Mouse (Mus musculus): Measurements from ENCODE around the gene Thada. TPM values are rescaled to one million over a fixed set of nuclear protein-coding genes. Genes with fewer than 3 reads are reported as not detected.
A peak's percentile ranks its signal among the peaks of the same experiment; 100 is the strongest.
"Not testable (repeated sequence)": the region's sequence is repeated elsewhere in the genome, so short reads cannot be mapped to it uniquely, and the experiment has no call there.

Thada gene
- polyA plus RNA-seq, 1 experiment from 2014 or later = 10.3 TPM

GRCm38 (mm10) chr17:84243759-84244158, 222.2 kb downstream of the Thada start:
- WGBS = 94% methylated on average over 6 of the region's 6 CpGs
- DNase-seq (ENCODE audit: low spot score) = no peak
- Histone ChIP-seq H3K27me3 (ENCODE audit: low read depth, poor library complexity, severe bottlenecking) (no peaks in the 10 kb centered on the region), H3K36me3 (peaks cover 25% of the 10 kb centered on the region), H3K4me3 (no peak overlapping the region), H3K27ac (replicated peaks) (no peak overlapping the region), H3K4me1 (no peaks in the 10 kb centered on the region), H3K9me3 (replicated peaks) (peaks cover 6% of the 10 kb centered on the region; the same call in 1 of the 2 replicates)

DNA sequence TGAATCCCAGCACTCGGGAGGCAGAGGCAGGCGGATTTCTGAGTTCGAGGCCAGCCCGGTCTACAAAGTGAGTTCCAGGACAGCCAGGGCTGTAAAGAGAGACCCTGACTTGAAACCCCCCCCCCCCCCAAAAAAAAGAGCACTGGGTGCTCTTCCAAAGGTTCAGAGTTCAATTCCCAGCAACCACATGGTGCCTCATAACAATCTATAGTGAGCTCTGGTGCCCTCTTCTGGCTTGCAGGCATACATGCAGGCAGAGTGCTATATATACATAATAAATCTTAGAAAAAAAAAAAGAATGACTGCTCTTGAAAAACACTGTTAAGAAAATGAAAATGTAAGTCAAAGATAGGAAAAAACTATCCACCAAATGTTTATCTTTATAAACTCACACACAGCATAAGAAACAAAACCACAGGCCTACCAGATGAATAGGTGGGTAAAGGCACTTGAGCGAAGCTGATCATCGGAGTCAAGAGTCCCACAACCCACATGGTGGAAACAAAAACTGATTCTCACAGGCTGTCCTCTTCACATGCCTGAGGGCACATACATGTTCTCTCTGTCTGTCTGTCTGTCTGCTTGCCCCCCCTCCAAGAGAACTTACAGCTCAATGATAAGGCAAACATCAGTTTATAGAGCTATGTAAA, 224.6 kb downstream of the Thada start:
- no peak overlapping the region for H3K27ac ChIP-seq (replicated peaks)
- H3K9me3 ChIP-seq (replicated peaks) = peaks cover 6% of the 10 kb centered on the region; the same call in 1 of the 2 replicates
- WGBS = 98% methylated on average over 6 of the region's 6 CpGs
- peaks cover 21% of the 10 kb centered on the region for H3K36me3 ChIP-seq
- DNase-seq (ENCODE audit: low spot score) = no peak
- H3K4me3 ChIP-seq = no peak overlapping the region
- no peaks in the 10 kb centered on the region for H3K27me3 ChIP-seq (ENCODE audit: low read depth, poor library complexity, severe bottlenecking)
- H3K4me1 ChIP-seq = no peaks in the 10 kb centered on the region

GRCm38 (mm10) chr17:84239679-84240292, 226.2 kb downstream of the Thada start:
- H3K27me3 ChIP-seq (ENCODE audit: low read depth, poor library complexity, severe bottlenecking) = no peaks in the 10 kb centered on the region
- no peak overlapping the region for H3K4me3 ChIP-seq
- H3K4me1 ChIP-seq = no peaks in the 10 kb centered on the region
- DNase-seq (ENCODE audit: low spot score) = no peak
- H3K27ac ChIP-seq (replicated peaks) = no peak overlapping the region
- H3K9me3 ChIP-seq (replicated peaks) = peaks cover 6% of the 10 kb centered on the region; the same call in 1 of the 2 replicates
- peaks cover 16% of the 10 kb centered on the region for H3K36me3 ChIP-seq
- WGBS = 92% methylated on average over 2 of the region's 2 CpGs

- WGBS = 95% methylated on average over 1 of the region's 1 CpGs
- H3K9me3 ChIP-seq (replicated peaks) = peaks cover 6% of the 10 kb centered on the region; the same call in 1 of the 2 replicates
- DNase-seq (ENCODE audit: low spot score) = no peak
- H3K4me1 ChIP-seq = no peaks in the 10 kb centered on the region
- H3K36me3 ChIP-seq = peaks cover 13% of the 10 kb centered on the region; the same call in 1 of the 2 replicates
- no peaks in the 10 kb centered on the region for H3K27me3 ChIP-seq (ENCODE audit: low read depth, poor library complexity, severe bottlenecking)
- H3K27ac ChIP-seq (replicated peaks) = no peak overlapping the region
- no peak overlapping the region for H3K4me3 ChIP-seq
Measured at GRCm38 (mm10) chr17:84238174-84238573, 227.8 kb downstream of the Thada start.

GRCm38 (mm10) chr17:84236781-84237557, 229.0 kb downstream of the Thada start:
- Histone ChIP-seq H3K27me3 (ENCODE audit: low read depth, poor library complexity, severe bottlenecking) (no peaks in the 10 kb centered on the region), H3K4me3 (no peak overlapping the region), H3K9me3 (replicated peaks) (peaks cover 6% of the 10 kb centered on the region; the same call in 1 of the 2 replicates), H3K4me1 (no peaks in the 10 kb centered on the region), H3K36me3 (peaks cover 15% of the 10 kb centered on the region; the same call in 1 of the 2 replicates), H3K27ac (replicated peaks) (no peak overlapping the region)
- no peak for DNase-seq (ENCODE audit: low spot score)
- WGBS = 92% methylated on average over 7 of the region's 7 CpGs

DNA sequence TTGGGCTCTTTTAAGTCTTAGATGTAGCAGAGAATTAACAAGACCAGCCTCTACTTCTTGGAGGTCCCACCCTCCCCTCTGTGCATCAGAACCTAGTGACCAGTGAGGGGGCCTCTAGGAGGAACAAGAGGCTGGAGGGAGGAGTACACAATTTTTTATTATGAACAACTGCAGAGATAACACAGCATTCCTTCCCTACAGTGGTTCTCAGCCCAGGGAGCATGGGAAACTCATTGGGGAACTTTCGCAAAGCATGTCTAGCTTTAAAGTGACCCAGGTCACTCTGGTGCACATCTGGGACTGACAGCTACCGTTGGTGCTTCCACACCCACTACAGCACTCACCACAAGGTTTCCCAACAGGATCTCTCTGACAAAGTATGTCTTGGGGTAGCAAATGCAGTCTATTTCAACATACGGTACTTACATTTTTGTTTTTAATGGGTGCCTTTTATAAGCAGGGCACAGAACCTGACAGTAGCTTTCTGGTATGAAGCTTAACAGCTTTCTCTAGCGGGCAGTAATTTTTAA, 230.5 kb downstream of the Thada start:
- Histone ChIP-seq H3K36me3 (peaks cover 12% of the 10 kb centered on the region; the same call in 1 of the 2 replicates), H3K4me1 (no peaks in the 10 kb centered on the region), H3K9me3 (replicated peaks) (no peaks in the 10 kb centered on the region), H3K27me3 (ENCODE audit: low read depth, poor library complexity, severe bottlenecking) (no peaks in the 10 kb centered on the region), H3K27ac (replicated peaks) (0 out of 2 replicates have a peak overlapping the region, but pooled peaks have one; percentile 39), H3K4me3 (no peak overlapping the region)
- DNase-seq (ENCODE audit: low spot score) = no peak
- 93% methylated on average over 4 of the region's 4 CpGs for WGBS

DNA sequence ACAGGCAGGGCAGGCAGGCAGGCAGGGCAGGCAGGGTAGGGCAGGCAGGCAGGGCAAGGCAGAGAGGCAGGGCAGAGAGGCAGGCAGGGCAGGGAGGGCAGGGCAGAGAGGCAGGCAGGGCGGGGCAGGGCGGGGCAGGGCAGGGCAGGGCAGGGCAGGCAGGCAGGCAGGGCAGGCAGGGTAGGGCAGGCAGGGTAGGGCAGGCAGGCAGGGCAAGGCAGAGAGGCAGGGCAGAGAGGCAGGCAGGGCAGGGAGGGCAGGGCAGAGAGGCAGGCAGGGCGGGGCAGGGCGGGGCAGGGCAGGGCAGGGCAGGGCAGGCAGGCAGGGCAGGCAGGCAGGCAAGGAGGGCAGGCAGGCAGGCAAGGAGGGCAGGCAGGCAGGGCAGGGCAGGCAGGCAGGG, 231.2 kb downstream of the Thada start:
- H3K9me3 ChIP-seq (replicated peaks); DNase-seq (ENCODE audit: low spot score); H3K4me3 ChIP-seq; H3K27me3 ChIP-seq (ENCODE audit: low read depth, poor library complexity, severe bottlenecking); H3K4me1 ChIP-seq: not testable (repeated sequence)
- Histone ChIP-seq H3K27ac (replicated peaks) (0 out of 2 replicates have a peak overlapping the region, but pooled peaks have one; percentile 39), H3K36me3 (peaks cover 16% of the 10 kb centered on the region; the same call in 1 of the 2 replicates)
- WGBS = no CpG with 5 or more reads among the region's 4 CpGs

GRCm38 (mm10) chr17:84233758-84234157, 232.2 kb downstream of the Thada start:
- no peaks in the 10 kb centered on the region for H3K27me3 ChIP-seq (ENCODE audit: low read depth, poor library complexity, severe bottlenecking)
- no peak overlapping the region for H3K4me3 ChIP-seq
- no peaks in the 10 kb centered on the region for H3K4me1 ChIP-seq
- 92% methylated on average over 2 of the region's 2 CpGs for WGBS
- peaks cover 22% of the 10 kb centered on the region for H3K36me3 ChIP-seq
- no peak for DNase-seq (ENCODE audit: low spot score)
- no peaks in the 10 kb centered on the region for H3K9me3 ChIP-seq (replicated peaks)
- no peak overlapping the region for H3K27ac ChIP-seq (replicated peaks)

DNA sequence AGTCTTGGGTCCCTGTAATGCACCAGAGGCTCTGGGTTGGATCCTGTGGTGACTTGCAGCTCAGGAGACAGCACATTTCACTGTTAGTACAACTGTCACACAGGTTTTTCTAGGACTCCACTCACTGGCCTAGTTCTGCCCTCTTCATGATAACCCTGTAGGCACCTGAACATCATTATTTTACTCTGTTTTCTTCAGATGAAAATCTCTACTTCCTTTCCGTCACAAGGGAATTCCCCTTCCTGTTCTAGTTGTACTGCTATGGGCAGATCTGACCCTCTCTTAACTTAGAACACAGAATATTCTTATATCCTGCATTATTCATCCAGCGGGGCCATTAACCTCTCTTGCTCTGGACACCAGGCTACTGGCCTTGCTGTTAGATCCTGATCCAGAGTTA, 234.6 kb downstream of the Thada start:
- H3K36me3 ChIP-seq = peaks cover 40% of the 10 kb centered on the region

DNA sequence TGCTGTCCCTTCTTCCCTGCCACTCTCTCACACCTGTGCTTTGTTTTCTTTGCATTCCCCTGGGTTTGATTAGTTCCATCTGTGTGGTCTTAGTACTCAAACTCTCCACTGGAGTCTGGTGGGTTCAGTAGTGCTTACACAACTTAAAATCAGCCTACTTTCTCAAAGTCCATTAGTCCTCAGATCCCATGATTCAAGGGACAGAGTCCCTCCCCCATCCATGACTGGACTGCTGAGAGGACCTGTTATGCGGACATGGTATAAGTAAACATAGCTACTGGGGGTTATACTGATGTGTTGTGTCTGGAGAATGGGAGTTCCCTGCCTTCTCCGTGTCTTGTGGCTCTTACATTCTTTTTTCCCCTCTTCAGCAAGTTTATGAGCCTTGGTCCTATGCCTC, 237.8 kb downstream of the Thada start:
- Histone ChIP-seq H3K36me3 (peaks cover 63% of the 10 kb centered on the region), H3K4me3 (no peak overlapping the region), H3K27me3 (ENCODE audit: low read depth, poor library complexity, severe bottlenecking) (no peaks in the 10 kb centered on the region), H3K4me1 (no peaks in the 10 kb centered on the region), H3K9me3 (replicated peaks) (no peaks in the 10 kb centered on the region), H3K27ac (replicated peaks) (no peak overlapping the region)
- DNase-seq (ENCODE audit: low spot score) = no peak
- WGBS = 85% methylated on average over 2 of the region's 2 CpGs

More for the DNA sequence above, 234.6 kb downstream of the Thada start:
- DNase-seq (ENCODE audit: low spot score) = no peak
- no peaks in the 10 kb centered on the region for H3K9me3 ChIP-seq (replicated peaks)
- H3K4me1 ChIP-seq = no peaks in the 10 kb centered on the region
- H3K4me3 ChIP-seq = no peak overlapping the region
- H3K27ac ChIP-seq (replicated peaks) = no peak overlapping the region
- WGBS = 95% methylated on average over 2 of the region's 2 CpGs
- no peaks in the 10 kb centered on the region for H3K27me3 ChIP-seq (ENCODE audit: low read depth, poor library complexity, severe bottlenecking)

DNA sequence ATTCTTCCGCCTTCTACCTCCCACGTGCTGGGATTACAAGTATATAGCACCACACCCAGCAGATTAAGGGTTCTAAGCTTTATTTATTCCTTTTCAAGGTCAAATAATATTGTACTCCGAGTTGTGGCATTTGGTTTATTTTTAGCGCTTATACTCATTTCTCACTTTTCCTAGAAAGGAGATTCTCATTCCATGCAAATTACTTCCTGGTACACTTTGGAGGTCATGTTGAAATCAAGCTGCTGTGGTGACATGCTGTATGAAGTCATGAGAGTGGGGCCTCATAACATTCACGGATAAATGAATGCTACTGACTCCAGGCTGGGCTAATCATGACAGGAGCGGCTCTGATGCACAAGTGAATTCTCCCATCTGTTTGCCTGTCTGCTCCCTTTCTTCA, 239.3 kb downstream of the Thada start:
- no peaks in the 10 kb centered on the region for H3K9me3 ChIP-seq (replicated peaks)
- no peak for DNase-seq (ENCODE audit: low spot score)
- peaks cover 74% of the 10 kb centered on the region for H3K36me3 ChIP-seq
- no peaks in the 10 kb centered on the region for H3K4me1 ChIP-seq
- 89% methylated on average over 6 of the region's 6 CpGs for WGBS
- no peak overlapping the region for H3K27ac ChIP-seq (replicated peaks)
- no peaks in the 10 kb centered on the region for H3K27me3 ChIP-seq (ENCODE audit: low read depth, poor library complexity, severe bottlenecking)
- H3K4me3 ChIP-seq = no peak overlapping the region

GRCm38 (mm10) chr17:84226231-84226630, 239.8 kb downstream of the Thada start:
- H3K27me3 ChIP-seq (ENCODE audit: low read depth, poor library complexity, severe bottlenecking) = no peaks in the 10 kb centered on the region
- 66% methylated on average over 5 of the region's 5 CpGs for WGBS
- H3K9me3 ChIP-seq (replicated peaks) = no peaks in the 10 kb centered on the region
- no peak overlapping the region for H3K4me3 ChIP-seq
- DNase-seq (ENCODE audit: low spot score) = no peak
- H3K27ac ChIP-seq (replicated peaks) = no peak overlapping the region
- peaks cover 79% of the 10 kb centered on the region for H3K36me3 ChIP-seq
- H3K4me1 ChIP-seq = no peaks in the 10 kb centered on the region
